Mouse (Mus musculus): ENCODE results near the gene Arhgap23. TPM values are rescaled to one million over a fixed set of nuclear protein-coding genes. Genes with fewer than 3 reads are reported as not detected.

Gene Arhgap23
- polyA plus RNA-seq, 1 experiment from 2014 or later, result 14.4 TPM

- Histone ChIP-seq H3K4me3 (ENCODE audit: inconsistent target) (no peak overlapping the region), H3K36me3 (ENCODE audit: inconsistent target) (peaks cover 60% of the 10 kb centered on the region), H3K79me2 (ENCODE audit: inconsistent target) (no peaks in the 10 kb centered on the region), H3K27ac (no peak overlapping the region)
- WGBS (ENCODE audit: missing documents), result 88% methylated on average over 7 of the region's 7 CpGs
Measured at GRCm38 (mm10) chr11:97477431-97477830, 62.1 kb downstream of the Arhgap23 start.

GRCm38 (mm10) chr11:97478345-97478744 lies 63.0 kb downstream of the Arhgap23 start:
- Histone ChIP-seq H3K27ac (no peak overlapping the region), H3K4me3 (ENCODE audit: inconsistent target) (no peak overlapping the region), H3K79me2 (ENCODE audit: inconsistent target) (no peaks in the 10 kb centered on the region), H3K36me3 (ENCODE audit: inconsistent target) (peaks cover 57% of the 10 kb centered on the region)
- 91% methylated on average over 6 of the region's 6 CpGs for WGBS (ENCODE audit: missing documents)

DNA sequence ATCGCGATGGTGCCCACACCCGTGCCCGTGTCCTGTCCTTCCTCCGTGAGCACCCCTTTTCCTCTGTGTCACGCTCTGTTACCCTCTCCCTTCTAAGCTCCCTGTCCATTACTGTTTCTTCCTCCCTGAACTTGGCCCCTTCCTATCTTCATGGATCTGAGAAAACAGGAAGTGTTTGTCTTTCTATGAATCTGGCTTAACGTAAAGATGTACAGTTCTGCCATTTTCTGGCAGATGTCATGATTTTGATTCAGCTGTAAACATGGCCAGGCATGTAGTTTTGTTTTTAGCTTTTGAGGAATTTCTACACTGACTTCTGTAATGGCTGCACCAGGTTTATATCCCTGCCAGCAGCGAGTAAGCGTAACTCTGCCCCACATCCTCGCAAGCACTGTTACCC lies 63.8 kb downstream of the Arhgap23 start:
- peaks cover 52% of the 10 kb centered on the region for H3K36me3 ChIP-seq (ENCODE audit: inconsistent target)
- no peak overlapping the region for H3K27ac ChIP-seq
- 73% methylated on average over 10 of the region's 10 CpGs for WGBS (ENCODE audit: missing documents)
- no peak overlapping the region for H3K4me3 ChIP-seq (ENCODE audit: inconsistent target)
- no peaks in the 10 kb centered on the region for H3K79me2 ChIP-seq (ENCODE audit: inconsistent target)

- no peak overlapping the region for H3K27ac ChIP-seq
- H3K36me3 ChIP-seq (ENCODE audit: inconsistent target), result peaks cover 53% of the 10 kb centered on the region
- no peak overlapping the region for H3K4me3 ChIP-seq (ENCODE audit: inconsistent target)
- 89% methylated on average over 8 of the region's 8 CpGs for WGBS (ENCODE audit: missing documents)
- H3K79me2 ChIP-seq (ENCODE audit: inconsistent target), result no peaks in the 10 kb centered on the region
Measured at GRCm38 (mm10) chr11:97479824-97480223, 64.5 kb downstream of the Arhgap23 start.

DNA sequence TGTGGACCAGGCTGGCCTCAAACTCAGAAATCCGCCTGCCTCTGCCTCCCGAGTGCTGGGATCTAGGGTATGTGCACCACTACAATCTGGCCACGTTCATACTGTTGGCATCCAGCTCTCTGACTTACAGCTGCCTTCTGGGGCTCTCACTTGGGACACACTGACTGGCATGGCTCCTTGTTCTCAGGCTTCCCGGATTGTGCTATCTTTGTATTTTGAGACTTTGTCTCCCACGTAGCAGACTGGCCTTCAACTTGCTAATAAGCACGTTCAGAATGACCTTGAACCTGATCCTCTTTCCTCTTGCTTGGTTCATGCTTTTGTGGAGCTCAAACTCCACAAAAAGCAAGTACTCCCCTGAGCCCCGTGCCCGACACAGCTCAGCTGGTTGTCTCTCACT lies 70.3 kb downstream of the Arhgap23 start:
- Histone ChIP-seq H3K79me2 (ENCODE audit: inconsistent target) (no peaks in the 10 kb centered on the region), H3K27ac (no peak overlapping the region), H3K4me3 (ENCODE audit: inconsistent target) (no peak overlapping the region), H3K36me3 (ENCODE audit: inconsistent target) (peaks cover 39% of the 10 kb centered on the region)
- 93% methylated on average over 8 of the region's 8 CpGs for WGBS (ENCODE audit: missing documents)

GRCm38 (mm10) chr11:97487656-97488055 lies 72.3 kb downstream of the Arhgap23 start:
- 83% methylated on average over 3 of the region's 3 CpGs for WGBS (ENCODE audit: missing documents)
- no peak overlapping the region for H3K4me3 ChIP-seq (ENCODE audit: inconsistent target)
- H3K79me2 ChIP-seq (ENCODE audit: inconsistent target), result no peaks in the 10 kb centered on the region
- H3K27ac ChIP-seq, result no peak overlapping the region
- peaks cover 37% of the 10 kb centered on the region for H3K36me3 ChIP-seq (ENCODE audit: inconsistent target)

DNA sequence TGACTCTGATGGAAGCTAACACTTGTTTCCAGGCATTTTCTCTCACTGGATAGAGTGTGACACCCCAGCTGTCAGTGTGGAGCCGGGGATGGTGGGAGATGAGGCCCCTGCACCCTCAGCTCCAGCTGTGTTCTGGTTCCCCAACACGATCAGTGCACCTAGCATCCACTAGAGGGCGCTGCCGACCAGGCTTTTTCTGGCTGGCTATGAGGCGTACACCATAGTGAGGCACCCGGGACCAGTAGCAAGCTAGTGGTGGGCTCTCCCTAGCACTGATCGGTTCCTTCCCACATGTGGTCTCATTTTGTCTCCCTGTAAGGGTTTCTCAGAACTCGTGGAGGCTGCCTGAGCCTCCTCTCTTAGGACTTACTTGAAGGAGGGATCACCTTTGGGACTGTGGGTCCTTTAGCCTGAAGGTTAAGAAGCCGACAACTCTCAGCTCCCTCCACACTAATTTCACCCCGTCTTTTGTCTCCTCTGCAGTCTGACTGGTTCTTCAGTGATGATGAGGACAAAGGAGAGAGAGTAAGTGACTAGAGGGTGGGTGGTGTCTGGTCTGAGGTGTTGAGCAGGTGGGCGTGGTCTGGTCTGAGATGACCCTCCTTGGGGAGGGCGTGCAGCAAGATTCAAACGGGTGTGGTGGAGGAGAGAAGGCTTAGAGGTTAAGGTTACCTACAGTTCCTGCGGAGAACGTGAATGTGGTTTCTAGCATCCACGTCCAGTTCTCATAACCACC lies 74.4 kb downstream of the Arhgap23 start:
- H3K4me3 ChIP-seq (ENCODE audit: inconsistent target), result no peak overlapping the region
- WGBS (ENCODE audit: missing documents), result 65% methylated on average over 16 of the region's 16 CpGs
- no peak overlapping the region for H3K27ac ChIP-seq
- H3K79me2 ChIP-seq (ENCODE audit: inconsistent target), result no peaks in the 10 kb centered on the region
- peaks cover 44% of the 10 kb centered on the region for H3K36me3 ChIP-seq (ENCODE audit: inconsistent target)

- Histone ChIP-seq H3K27ac (no peak overlapping the region), H3K36me3 (ENCODE audit: inconsistent target) (peaks cover 41% of the 10 kb centered on the region), H3K4me3 (ENCODE audit: inconsistent target) (no peak overlapping the region), H3K79me2 (ENCODE audit: inconsistent target) (no peaks in the 10 kb centered on the region)
- 96% methylated on average over 10 of the region's 10 CpGs for WGBS (ENCODE audit: missing documents)
Measured at GRCm38 (mm10) chr11:97491640-97492039, 76.3 kb downstream of the Arhgap23 start.

GRCm38 (mm10) chr11:97492836-97493235 lies 77.5 kb downstream of the Arhgap23 start:
- no peaks in the 10 kb centered on the region for H3K79me2 ChIP-seq (ENCODE audit: inconsistent target)
- H3K36me3 ChIP-seq (ENCODE audit: inconsistent target), result peaks cover 41% of the 10 kb centered on the region
- 88% methylated on average over 3 of the region's 3 CpGs for WGBS (ENCODE audit: missing documents)
- H3K4me3 ChIP-seq (ENCODE audit: inconsistent target), result no peak overlapping the region
- H3K27ac ChIP-seq, result no peak overlapping the region

- no peaks in the 10 kb centered on the region for H3K79me2 ChIP-seq (ENCODE audit: inconsistent target)
- H3K27ac ChIP-seq, result no peak overlapping the region
- no peak overlapping the region for H3K4me3 ChIP-seq (ENCODE audit: inconsistent target)
- peaks cover 24% of the 10 kb centered on the region; the same call in 1 of the 2 replicates for H3K36me3 ChIP-seq (ENCODE audit: inconsistent target)
- WGBS (ENCODE audit: missing documents), result 90% methylated on average over 4 of the region's 4 CpGs
Measured at GRCm38 (mm10) chr11:97497543-97497942, 82.2 kb downstream of the Arhgap23 start.

- 92% methylated on average over 42 of the region's 88 CpGs for WGBS (ENCODE audit: missing documents)
Measured at GRCm38 (mm10) chr11:97499865-97500719, 84.8 kb downstream of the Arhgap23 start, which contains the start of gene 4933428G20Rik. Gene 4933428G20Rik (minus strand): TSS chr11:97500340.

DNA sequence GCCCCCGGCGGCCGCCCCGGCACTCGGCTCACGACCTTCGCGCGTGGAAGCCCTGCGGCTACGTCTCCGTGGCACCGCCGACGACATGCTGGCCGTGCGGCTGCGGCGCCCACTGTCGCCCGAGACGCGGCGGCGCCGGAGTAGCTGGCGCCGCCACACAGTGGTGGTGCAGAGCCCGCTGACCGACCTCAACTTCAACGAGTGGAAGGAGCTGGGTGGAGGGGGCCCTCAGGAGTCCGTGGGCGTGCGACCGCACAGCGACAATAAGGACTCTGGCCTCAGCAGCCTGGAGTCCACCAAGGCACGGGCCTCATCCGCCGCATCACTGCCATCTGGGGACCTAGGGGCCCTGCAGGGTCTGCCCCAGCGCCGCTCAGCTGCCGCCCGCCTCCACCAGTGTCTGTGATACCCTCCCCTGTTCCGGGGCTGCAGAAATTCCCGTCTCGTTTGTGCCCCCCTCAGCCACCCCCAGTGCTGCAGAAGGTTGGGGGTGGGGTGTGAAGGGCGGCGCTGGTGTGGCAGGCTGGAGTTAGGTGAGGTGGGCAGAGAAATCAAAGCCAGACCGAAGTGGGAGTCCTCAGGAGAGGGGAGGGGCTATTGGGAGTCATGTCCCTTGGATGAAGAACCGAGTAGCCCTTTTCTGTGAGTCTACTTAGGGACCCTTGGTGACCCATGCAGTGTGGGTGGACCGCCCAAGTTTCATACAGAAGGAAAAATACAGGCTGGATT lies 85.6 kb downstream of the Arhgap23 start:
- no peaks in the 10 kb centered on the region for H3K79me2 ChIP-seq (ENCODE audit: inconsistent target)
- H3K4me3 ChIP-seq (ENCODE audit: inconsistent target), result no peak overlapping the region
- H3K36me3 ChIP-seq (ENCODE audit: inconsistent target), result no peaks in the 10 kb centered on the region; the same call in 1 of the 2 replicates
- WGBS (ENCODE audit: missing documents), result 97% methylated on average over 31 of the region's 51 CpGs
- no peak overlapping the region for H3K27ac ChIP-seq

More at GRCm38 (mm10) chr11:97499865-97500719, 84.8 kb downstream of the Arhgap23 start, which contains the start of gene 4933428G20Rik:
- Histone ChIP-seq H3K79me2 (ENCODE audit: inconsistent target) (no peaks in the 10 kb centered on the region), H3K4me3 (ENCODE audit: inconsistent target) (no peak within 1 kb of the TSS), H3K27ac (no peak within 1 kb of the TSS), H3K36me3 (ENCODE audit: inconsistent target) (peaks cover 5% of the 10 kb centered on the region; the same call in 1 of the 2 replicates)

DNA sequence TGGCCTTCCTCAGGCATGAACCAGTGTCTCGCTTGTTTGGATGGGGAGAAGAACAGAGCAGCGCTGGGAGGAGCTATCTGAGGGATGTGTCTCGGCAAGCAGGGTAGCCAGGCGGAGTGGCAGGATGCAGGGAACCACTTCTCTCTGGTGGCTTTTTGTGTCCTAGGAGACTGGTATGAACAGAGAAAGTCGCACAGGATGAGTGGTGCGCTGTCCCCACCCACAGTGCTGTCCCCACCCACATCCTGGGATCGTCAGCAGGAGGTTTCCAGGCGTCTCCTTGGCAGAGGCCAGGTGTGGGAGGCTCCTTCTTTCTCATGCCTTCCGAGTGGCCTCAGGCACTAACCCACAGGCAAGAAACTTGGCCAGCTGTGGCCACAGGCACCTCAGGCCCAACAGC lies 87.0 kb downstream of the Arhgap23 start:
- no peak overlapping the region for H3K4me3 ChIP-seq (ENCODE audit: inconsistent target)
- WGBS (ENCODE audit: missing documents), result 88% methylated on average over 9 of the region's 9 CpGs
- H3K79me2 ChIP-seq (ENCODE audit: inconsistent target), result no peaks in the 10 kb centered on the region
- H3K36me3 ChIP-seq (ENCODE audit: inconsistent target), result no peaks in the 10 kb centered on the region; the same call in 1 of the 2 replicates
- no peak overlapping the region for H3K27ac ChIP-seq

GRCm38 (mm10) chr11:97502846-97503245 lies 87.5 kb downstream of the Arhgap23 start:
- no peaks in the 10 kb centered on the region; the same call in 1 of the 2 replicates for H3K36me3 ChIP-seq (ENCODE audit: inconsistent target)
- WGBS (ENCODE audit: missing documents), result 81% methylated on average over 4 of the region's 4 CpGs
- H3K27ac ChIP-seq, result no peak overlapping the region
- H3K79me2 ChIP-seq (ENCODE audit: inconsistent target), result no peaks in the 10 kb centered on the region
- no peak overlapping the region for H3K4me3 ChIP-seq (ENCODE audit: inconsistent target)
